Mouse (Mus musculus): Measurements from ENCODE around the gene Nipal3. TPM values are rescaled to one million over a fixed set of nuclear protein-coding genes. Genes with fewer than 3 reads are reported as not detected.
A peak's percentile ranks its signal among the peaks of the same experiment; 100 is the strongest.

Nipal3 gene
- 7.2 and 11.0 TPM in 2 replicates for polyA plus RNA-seq (2014; fragmentation: Nextera tagmentation; extraction: Ambion mirVana)

- peak within 1 kb of the TSS; percentile 51 for H3K4me3 ChIP-seq (replicated peaks; ENCODE audit: low read length)
- H3K27ac ChIP-seq = peak within 1 kb of the TSS; percentile 60
- peak within 1 kb of the TSS; percentile 67 for H3K4me2 ChIP-seq (replicated peaks)
- under 1% methylated on average over 53 of the region's 53 CpGs for WGBS
- peak within 1 kb of the TSS; percentile 60 for H3K9ac ChIP-seq
- no peaks in the 10 kb centered on the region for H3K9me3 ChIP-seq (ENCODE audit: control insufficient read depth, low read length)
- peaks cover 9% of the 10 kb centered on the region; the same call in 1 of the 2 replicates for H3K36me3 ChIP-seq (replicated peaks; ENCODE audit: control insufficient read depth, insufficient read depth)
- H3K27me3 ChIP-seq (ENCODE audit: control insufficient read depth, insufficient read depth, low read length) = peaks cover 5% of the 10 kb centered on the region; the same call in 1 of the 2 replicates
- H3K4me1 ChIP-seq (replicated peaks; ENCODE audit: control insufficient read depth, insufficient read depth, low read length) = peaks cover 16% of the 10 kb centered on the region
- peak; percentile 90 for DNase-seq (ENCODE audit: low spot score)
- ATAC-seq (ENCODE audit: low FRiP score) = peak; percentile 97
Observed at GRCm38 (mm10) chr4:135494521-135495396, at the start of gene Nipal3, which contains the start of gene Stpg1. TSS of gene Nipal3 (minus strand) at chr4:135495038. TSS of gene Stpg1 (plus strand) at chr4:135494790.

GRCm38 (mm10) chr4:135544284-135544683, 49.4 kb upstream of the Nipal3 start:
- no peak overlapping the region for H3K9ac ChIP-seq
- H3K27me3 ChIP-seq (ENCODE audit: control insufficient read depth, insufficient read depth, low read length) = no peaks in the 10 kb centered on the region
- no peaks in the 10 kb centered on the region for H3K9me3 ChIP-seq (ENCODE audit: control insufficient read depth, low read length)
- no peak for ATAC-seq (ENCODE audit: low FRiP score)
- no peaks in the 10 kb centered on the region for H3K36me3 ChIP-seq (replicated peaks; ENCODE audit: control insufficient read depth, insufficient read depth)
- 87% methylated on average over 2 of the region's 2 CpGs for WGBS
- no peak overlapping the region for H3K4me2 ChIP-seq (replicated peaks)
- peaks cover 23% of the 10 kb centered on the region; the same call in 1 of the 2 replicates for H3K4me1 ChIP-seq (replicated peaks; ENCODE audit: control insufficient read depth, insufficient read depth, low read length)
- H3K27ac ChIP-seq = no peak overlapping the region
- no peak overlapping the region for H3K4me3 ChIP-seq (replicated peaks; ENCODE audit: low read length)
- no peak for DNase-seq (ENCODE audit: low spot score)

GRCm38 (mm10) chr4:135540057-135540456, 45.2 kb upstream of the Nipal3 start:
- WGBS = 26% methylated on average over 9 of the region's 9 CpGs
- no peaks in the 10 kb centered on the region for H3K27me3 ChIP-seq (ENCODE audit: control insufficient read depth, insufficient read depth, low read length)
- no peak overlapping the region for H3K4me2 ChIP-seq (replicated peaks)
- H3K9ac ChIP-seq = no peak overlapping the region
- H3K27ac ChIP-seq = 0 out of 2 replicates have a peak overlapping the region, but pooled peaks have one; percentile 14
- DNase-seq (ENCODE audit: low spot score) (peak; percentile 51), ATAC-seq (ENCODE audit: low FRiP score) (peak; percentile 43; the same call in 1 of the 2 replicates)
- H3K9me3 ChIP-seq (ENCODE audit: control insufficient read depth, low read length) = no peaks in the 10 kb centered on the region
- peaks cover 11% of the 10 kb centered on the region; the same call in 1 of the 2 replicates for H3K4me1 ChIP-seq (replicated peaks; ENCODE audit: control insufficient read depth, insufficient read depth, low read length)
- no peaks in the 10 kb centered on the region for H3K36me3 ChIP-seq (replicated peaks; ENCODE audit: control insufficient read depth, insufficient read depth)
- no peak overlapping the region for H3K4me3 ChIP-seq (replicated peaks; ENCODE audit: low read length)

- Histone ChIP-seq H3K4me2 (replicated peaks) (no peak overlapping the region), H3K4me1 (replicated peaks; ENCODE audit: control insufficient read depth, insufficient read depth, low read length) (peaks cover 11% of the 10 kb centered on the region; the same call in 1 of the 2 replicates), H3K9ac (no peak overlapping the region), H3K4me3 (replicated peaks; ENCODE audit: low read length) (no peak overlapping the region), H3K9me3 (ENCODE audit: control insufficient read depth, low read length) (no peaks in the 10 kb centered on the region), H3K27me3 (ENCODE audit: control insufficient read depth, insufficient read depth, low read length) (no peaks in the 10 kb centered on the region), H3K36me3 (replicated peaks; ENCODE audit: control insufficient read depth, insufficient read depth) (no peaks in the 10 kb centered on the region), H3K27ac (no peak overlapping the region)
- ATAC-seq (ENCODE audit: low FRiP score) (no peak), DNase-seq (ENCODE audit: low spot score) (no peak)
- WGBS = 85% methylated on average over 12 of the region's 12 CpGs
Observed at GRCm38 (mm10) chr4:135539056-135539455, 44.2 kb upstream of the Nipal3 start.

- no peaks in the 10 kb centered on the region for H3K36me3 ChIP-seq (replicated peaks; ENCODE audit: control insufficient read depth, insufficient read depth)
- H3K27ac ChIP-seq = no peak overlapping the region
- DNase-seq (ENCODE audit: low spot score) = no peak
- H3K9me3 ChIP-seq (ENCODE audit: control insufficient read depth, low read length) = peaks cover 4% of the 10 kb centered on the region; the same call in 1 of the 2 replicates
- H3K4me1 ChIP-seq (replicated peaks; ENCODE audit: control insufficient read depth, insufficient read depth, low read length) = peaks cover 7% of the 10 kb centered on the region; the same call in 1 of the 2 replicates
- H3K9ac ChIP-seq = no peak overlapping the region
- 96% methylated on average over 3 of the region's 3 CpGs for WGBS
- no peak for ATAC-seq (ENCODE audit: low FRiP score)
- no peaks in the 10 kb centered on the region for H3K27me3 ChIP-seq (ENCODE audit: control insufficient read depth, insufficient read depth, low read length)
- no peak overlapping the region for H3K4me2 ChIP-seq (replicated peaks)
- no peak overlapping the region for H3K4me3 ChIP-seq (replicated peaks; ENCODE audit: low read length)
Observed at GRCm38 (mm10) chr4:135535021-135535420, 40.2 kb upstream of the Nipal3 start.

GRCm38 (mm10) chr4:135533001-135533400, 38.2 kb upstream of the Nipal3 start:
- H3K4me3 ChIP-seq (replicated peaks; ENCODE audit: low read length) = no peak overlapping the region
- H3K4me1 ChIP-seq (replicated peaks; ENCODE audit: control insufficient read depth, insufficient read depth, low read length) = no peaks in the 10 kb centered on the region
- no peak overlapping the region for H3K9ac ChIP-seq
- ATAC-seq (ENCODE audit: low FRiP score) (no peak), DNase-seq (ENCODE audit: low spot score) (no peak)
- no peaks in the 10 kb centered on the region for H3K27me3 ChIP-seq (ENCODE audit: control insufficient read depth, insufficient read depth, low read length)
- 77% methylated on average over 6 of the region's 6 CpGs for WGBS
- H3K36me3 ChIP-seq (replicated peaks; ENCODE audit: control insufficient read depth, insufficient read depth) = no peaks in the 10 kb centered on the region
- no peak overlapping the region for H3K27ac ChIP-seq
- H3K4me2 ChIP-seq (replicated peaks) = no peak overlapping the region
- H3K9me3 ChIP-seq (ENCODE audit: control insufficient read depth, low read length) = peaks cover 4% of the 10 kb centered on the region; the same call in 1 of the 2 replicates

GRCm38 (mm10) chr4:135531771-135532613, 37.2 kb upstream of the Nipal3 start:
- ATAC-seq (ENCODE audit: low FRiP score) = no peak
- Histone ChIP-seq H3K9me3 (ENCODE audit: control insufficient read depth, low read length) (peaks cover 4% of the 10 kb centered on the region; the same call in 1 of the 2 replicates), H3K4me1 (replicated peaks; ENCODE audit: control insufficient read depth, insufficient read depth, low read length) (no peaks in the 10 kb centered on the region), H3K36me3 (replicated peaks; ENCODE audit: control insufficient read depth, insufficient read depth) (no peaks in the 10 kb centered on the region), H3K27ac (no peak overlapping the region), H3K4me3 (replicated peaks; ENCODE audit: low read length) (no peak overlapping the region), H3K9ac (no peak overlapping the region), H3K27me3 (ENCODE audit: control insufficient read depth, insufficient read depth, low read length) (no peaks in the 10 kb centered on the region), H3K4me2 (replicated peaks) (no peak overlapping the region)
- WGBS = 51% methylated on average over 9 of the region's 9 CpGs
- DNase-seq (ENCODE audit: low spot score) = no peak

- no peak overlapping the region for H3K4me3 ChIP-seq (replicated peaks; ENCODE audit: low read length)
- no peak for ATAC-seq (ENCODE audit: low FRiP score)
- H3K36me3 ChIP-seq (replicated peaks; ENCODE audit: control insufficient read depth, insufficient read depth) = no peaks in the 10 kb centered on the region
- peaks cover 2% of the 10 kb centered on the region; the same call in 1 of the 2 replicates for H3K4me1 ChIP-seq (replicated peaks; ENCODE audit: control insufficient read depth, insufficient read depth, low read length)
- H3K9ac ChIP-seq = no peak overlapping the region
- peaks cover 4% of the 10 kb centered on the region; the same call in 1 of the 2 replicates for H3K9me3 ChIP-seq (ENCODE audit: control insufficient read depth, low read length)
- H3K4me2 ChIP-seq (replicated peaks) = no peak overlapping the region
- DNase-seq (ENCODE audit: low spot score) = no peak
- 78% methylated on average over 9 of the region's 9 CpGs for WGBS
- H3K27ac ChIP-seq = no peak overlapping the region
- no peaks in the 10 kb centered on the region for H3K27me3 ChIP-seq (ENCODE audit: control insufficient read depth, insufficient read depth, low read length)
Observed at GRCm38 (mm10) chr4:135531236-135531635, 36.4 kb upstream of the Nipal3 start.

Measured in hindbrain, embryonic 14.5 days (tissue).